Mouse (Mus musculus): ENCODE measurements around the gene Robo1.

- TF ChIP-seq CTCF (conservative IDR thresholded peaks at IDR 0.05; ENCODE audit: insufficient read depth, insufficient read length, low read depth, low read length) = no peak
- no peak for TF ChIP-seq POLR2A (IDR thresholded peaks at IDR 0.05; ENCODE audit: low read depth, low read length)
Measured at GRCm38 (mm10) chr16:72940786-72941185, 632.7 kb downstream of the Robo1 start.
